Mouse (Mus musculus): ENCODE results near the gene Gm10073. TPM values are rescaled to one million over a fixed set of nuclear protein-coding genes. Genes with fewer than 3 reads are reported as not detected.

Gm10073 gene
- total and polyA plus RNA-seq, 3 experiments: 21.6 to 224 (median 117) TPM

GRCm38 (mm10) chr8:106534449-106534848, 38.8 kb downstream of the Gm10073 start (continued):
- TF ChIP-seq MAZ (IDR thresholded peaks at IDR 0.05; ENCODE audit: low read depth, low read length): no peak
- peak; percentile 73 for TF ChIP-seq RAD21 (IDR thresholded peaks at IDR 0.05; ENCODE audit: low read depth, low read length)
- no peak for TF ChIP-seq USF2 (conservative IDR thresholded peaks at IDR 0.05; ENCODE audit: low read depth, low read length)
- TF ChIP-seq IRF4 (IDR thresholded peaks at IDR 0.05; ENCODE audit: low read depth, low read length): no peak
- no peak for TF ChIP-seq ZKSCAN1 (IDR thresholded peaks at IDR 0.05; ENCODE audit: borderline replicate concordance, low read depth, low read length)
- TF ChIP-seq MAX (IDR thresholded peaks at IDR 0.05; ENCODE audit: low read length): peak; percentile 71; the same call in 1 of the 2 replicates

DNA sequence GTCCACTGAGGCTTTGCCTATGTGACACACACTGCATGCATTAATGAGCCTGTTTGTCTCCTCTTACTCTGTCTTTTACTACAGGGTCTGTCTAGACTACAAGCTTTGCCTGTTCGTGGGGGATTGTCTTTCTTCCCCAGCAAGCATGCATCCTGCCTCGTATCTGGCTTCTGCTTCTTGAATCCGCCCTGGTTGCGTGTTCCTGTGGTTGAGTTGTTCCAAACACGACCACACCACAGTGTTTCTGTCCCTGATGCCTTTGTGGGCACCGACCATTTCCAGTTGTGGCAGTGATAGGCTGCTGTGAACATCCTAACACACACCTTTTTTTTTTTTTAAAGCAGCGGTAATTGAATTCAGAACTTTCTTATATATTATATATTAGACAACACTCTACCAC, 39.6 kb downstream of the Gm10073 start:
- in situ Hi-C loops (cut with MboI; ENCODE audit: low pct_ligation_motif_present, low pct_unique_long_range_greater_than_20kb, low sequenced_read_pairs): no loop called here

DNA sequence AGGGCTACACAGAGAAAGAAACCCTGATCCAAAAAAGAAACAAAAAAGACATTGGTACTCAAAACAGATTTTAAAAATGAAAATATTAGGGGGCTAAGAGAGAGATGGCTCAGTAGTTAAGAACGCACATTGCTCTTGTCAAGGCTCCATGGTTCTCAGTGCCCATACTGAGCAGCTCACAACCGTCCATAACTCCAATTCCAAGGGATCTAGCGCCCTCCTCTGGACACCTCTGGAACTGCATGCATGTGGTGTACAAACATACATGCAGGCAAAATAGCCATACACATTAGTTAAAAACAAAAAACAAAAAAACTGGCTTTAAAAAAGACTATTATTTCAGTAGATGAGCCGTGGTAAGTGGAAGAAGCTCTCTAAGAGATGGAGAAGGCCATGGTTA, 42.7 kb downstream of the Gm10073 start:
- Histone ChIP-seq H3K4me3 (replicated peaks in 1 of 3; ENCODE audit: low read depth in 2 of 3, low read length in 2 of 3, poor library complexity in 1 of 3) (no peak overlapping the region), H3K79me2 (replicated peaks; ENCODE audit: control insufficient read depth, extremely low read depth, insufficient read depth, poor library complexity, severe bottlenecking) (no peaks in the 10 kb centered on the region), H3K27ac (ENCODE audit: insufficient read depth, low read depth) (no peak overlapping the region), H3K9me3 (replicated peaks; ENCODE audit: low read length) (no peaks in the 10 kb centered on the region), H3K4me2 (ENCODE audit: insufficient read depth, low read depth, poor library complexity, severe bottlenecking) (no peak overlapping the region), H3K36me3 (replicated peaks in 1 of 2; ENCODE audit: control insufficient read depth in 1 of 2, insufficient read depth in 1 of 2, low read length in 1 of 2) (no peaks in the 10 kb centered on the region), H3K9ac (ENCODE audit: insufficient read depth, low read depth) (no peak overlapping the region), H3K4me1 (ENCODE audit: control insufficient read depth in 1 of 2, insufficient read depth in 2 of 2) (peaks cover 3 to 5% of the 10 kb centered on the region in 2 experiments; a peak in 3 of 4 replicates), H3K27me3 (replicated peaks) (no peaks in the 10 kb centered on the region)
- in situ Hi-C loops (cut with MboI; ENCODE audit: low pct_ligation_motif_present, low pct_unique_long_range_greater_than_20kb, low sequenced_read_pairs) (no loop called here), dilution Hi-C loops (cut with MboI; ENCODE audit: extremely low pct_ligation_motif_present, extremely low pct_unique_long_range_greater_than_20kb, low sequenced_read_pairs) (no loop called here)
- peak; percentile 8 for DNase-seq (ENCODE audit: extremely low read depth)
- TF ChIP-seq CTCF (conservative IDR thresholded peaks at IDR 0.05 in 1 of 2, IDR thresholded peaks at IDR 0.05 in 1 of 2; ENCODE audit: low read depth in 2 of 2, low read length in 2 of 2): peak; percentile 58 to 84
- no peak for TF ChIP-seq CHD1 (IDR thresholded peaks at IDR 0.05; ENCODE audit: low read depth, low read length)
- TF ChIP-seq ZMIZ1 (IDR thresholded peaks at IDR 0.05; ENCODE audit: low read depth, low read length): no peak
- TF ChIP-seq RCOR1 (conservative IDR thresholded peaks at IDR 0.05; ENCODE audit: low read depth, low read length): no peak
- TF ChIP-seq JUND (conservative IDR thresholded peaks at IDR 0.05; ENCODE audit: low read depth, low read length): no peak
- no peak for TF ChIP-seq IRF4 (IDR thresholded peaks at IDR 0.05; ENCODE audit: low read depth, low read length)
- TF ChIP-seq MAX (IDR thresholded peaks at IDR 0.05; ENCODE audit: low read length): no peak
- TF ChIP-seq SIN3A (IDR thresholded peaks at IDR 0.05; ENCODE audit: low read length): no peak
- no peak for TF ChIP-seq TCF12 (IDR thresholded peaks at IDR 0.05; ENCODE audit: low read depth, low read length)
- no peak for TF ChIP-seq TBP (conservative IDR thresholded peaks at IDR 0.05; ENCODE audit: low read depth, low read length)
- peak; percentile 38 for TF ChIP-seq RAD21 (IDR thresholded peaks at IDR 0.05; ENCODE audit: low read depth, low read length)
- TF ChIP-seq KAT2A (IDR thresholded peaks at IDR 0.05; ENCODE audit: insufficient replicate concordance, low read length): no peak
- no peak for TF ChIP-seq JUN (IDR thresholded peaks at IDR 0.05; ENCODE audit: insufficient read depth, low read depth, low read length)
- TF ChIP-seq UBTF (IDR thresholded peaks at IDR 0.05; ENCODE audit: low read depth, low read length): no peak
- TF ChIP-seq MXI1 (IDR thresholded peaks at IDR 0.05; ENCODE audit: low read depth, low read length): no peak
- TF ChIP-seq PAX5 (IDR thresholded peaks at IDR 0.05; ENCODE audit: low read length): no peak
- TF ChIP-seq SMC3 (IDR thresholded peaks at IDR 0.05; ENCODE audit: low read depth, low read length): peak; percentile 27; the same call in 1 of the 2 replicates

More for the DNA sequence above, 39.6 kb downstream of the Gm10073 start:
- H3K79me2 ChIP-seq (replicated peaks; ENCODE audit: control insufficient read depth, extremely low read depth, insufficient read depth, poor library complexity, severe bottlenecking): no peaks in the 10 kb centered on the region
- H3K36me3 ChIP-seq (replicated peaks in 1 of 2; ENCODE audit: control insufficient read depth in 1 of 2, insufficient read depth in 1 of 2, low read length in 1 of 2): no peaks in the 10 kb centered on the region
- H3K4me1 ChIP-seq (ENCODE audit: control insufficient read depth in 1 of 2, insufficient read depth in 2 of 2): peaks cover 3 to 5% of the 10 kb centered on the region in 2 experiments; a peak in 3 of 4 replicates
- H3K4me3 ChIP-seq (replicated peaks in 1 of 3; ENCODE audit: low read depth in 2 of 3, low read length in 2 of 3, poor library complexity in 1 of 3): no peak overlapping the region
- TF ChIP-seq IRF4 (IDR thresholded peaks at IDR 0.05; ENCODE audit: low read depth, low read length): no peak
- no peak for TF ChIP-seq TBP (conservative IDR thresholded peaks at IDR 0.05; ENCODE audit: low read depth, low read length)
- TF ChIP-seq MYC (IDR thresholded peaks at IDR 0.05; ENCODE audit: low read depth, low read length): no peak
- TF ChIP-seq USF1 (IDR thresholded peaks at IDR 0.05; ENCODE audit: low read depth, low read length): no peak
- 0 out of 2 replicates have a peak, but pooled peaks have one; percentile 7 for TF ChIP-seq ZNF384 (IDR thresholded peaks at IDR 0.05; ENCODE audit: low read depth, low read length)
- TF ChIP-seq CTCF (conservative IDR thresholded peaks at IDR 0.05 in 1 of 2, IDR thresholded peaks at IDR 0.05 in 1 of 2; ENCODE audit: low read depth in 2 of 2, low read length in 2 of 2): no peak
- no peak for TF ChIP-seq NELFE (IDR thresholded peaks at IDR 0.05; ENCODE audit: low read depth, low read length)
- no peak for TF ChIP-seq JUND (conservative IDR thresholded peaks at IDR 0.05; ENCODE audit: low read depth, low read length)
- no peaks in the 10 kb centered on the region for H3K27me3 ChIP-seq (replicated peaks)
- DNase-seq (ENCODE audit: extremely low read depth): no peak
- H3K27ac ChIP-seq (ENCODE audit: insufficient read depth, low read depth): no peak overlapping the region
- H3K9ac ChIP-seq (ENCODE audit: insufficient read depth, low read depth): no peak overlapping the region
- H3K9me3 ChIP-seq (replicated peaks; ENCODE audit: low read length): no peaks in the 10 kb centered on the region
- no peak overlapping the region for H3K4me2 ChIP-seq (ENCODE audit: insufficient read depth, low read depth, poor library complexity, severe bottlenecking)
- dilution Hi-C loops (cut with MboI; ENCODE audit: extremely low pct_ligation_motif_present, extremely low pct_unique_long_range_greater_than_20kb, low sequenced_read_pairs): no loop called here
